Mouse (Mus musculus): ENCODE results near the gene Syngr4. TPM values are rescaled to one million over a fixed set of nuclear protein-coding genes. Genes with fewer than 3 reads are reported as not detected.
"Not testable (repeated sequence)": the region's sequence is repeated elsewhere in the genome, so short reads cannot be mapped to it uniquely, and the experiment has no call there.

The Syngr4 gene
- 0.27 TPM in 1 of 2 replicates, not detected in the other for total RNA-seq (2014; rRNA removed; ENCODE audit: low replicate concordance)
- polyA plus RNA-seq (2015; fragmentation: Nextera tagmentation; extraction: Ambion mirVana): 0.58 and 0.71 TPM in 2 replicates

DNA sequence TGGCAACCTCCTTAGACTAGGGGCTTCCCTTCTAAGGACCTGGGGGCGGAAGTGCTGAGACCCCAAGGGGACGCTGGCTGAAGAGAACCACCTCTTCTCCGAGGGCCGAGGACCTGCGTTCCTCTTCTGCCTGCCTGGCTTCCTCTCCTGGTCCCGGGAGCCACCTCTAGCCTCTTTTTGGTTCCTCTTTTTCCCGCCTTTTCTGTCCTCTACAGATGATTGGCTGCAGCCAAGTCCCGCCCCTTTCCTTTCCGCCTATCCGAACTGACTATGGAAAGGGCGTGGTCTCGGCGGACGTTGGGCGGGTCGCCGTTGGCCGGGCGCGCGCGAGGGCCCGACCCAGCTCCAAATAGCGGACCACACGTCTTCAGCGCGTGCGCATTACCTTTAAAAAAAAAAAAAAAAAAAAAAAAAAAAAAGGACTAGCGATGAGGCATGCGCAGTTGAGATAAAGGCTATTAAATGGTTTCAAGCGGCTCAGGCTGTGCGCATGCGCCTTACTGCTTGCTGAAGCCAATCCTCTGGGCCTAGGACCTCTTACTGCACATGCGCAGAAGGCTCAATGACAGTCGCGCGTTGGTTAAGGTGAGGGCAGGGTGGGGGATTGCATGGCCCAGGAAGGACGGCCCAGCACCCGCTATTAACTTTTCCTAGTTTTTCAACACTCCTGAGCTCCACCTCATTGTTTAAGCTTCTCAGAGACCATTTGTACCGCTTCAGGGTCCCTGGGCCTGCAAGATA, at the start of gene Syngr4, which contains the start of gene Tmem143:
Syngr4 (minus strand) TSS at position 198 of the 741 bp plus-strand sequence.
Tmem143 (plus strand) TSS at position 425 of the 741 bp plus-strand sequence.
- H3K4me2 ChIP-seq (ENCODE audit: low read depth, low read length): peak within 1 kb of the TSS; percentile 85
- H3K9ac ChIP-seq (replicated peaks; ENCODE audit: low read depth, low read length): peak within 1 kb of the TSS; percentile 71
- peak within 1 kb of the TSS; percentile 75 for H3K27ac ChIP-seq (ENCODE audit: low read depth)
- no peaks in the 10 kb centered on the region for H3K9me3 ChIP-seq (replicated peaks; ENCODE audit: control insufficient read depth, low read length)
- H3K27me3 ChIP-seq (ENCODE audit: control insufficient read depth, insufficient read depth, low read length): no peaks in the 10 kb centered on the region
- no peaks in the 10 kb centered on the region for H3K36me3 ChIP-seq (replicated peaks; ENCODE audit: control insufficient read depth, insufficient read depth, low read length)
- WGBS: under 1% methylated on average over 40 of the region's 40 CpGs
- DNase-seq (ENCODE audit: low spot score): peak; percentile 99
- peaks cover 9% of the 10 kb centered on the region; the same call in 1 of the 2 replicates for H3K4me1 ChIP-seq (ENCODE audit: control insufficient read depth, insufficient read depth)
- peak within 1 kb of the TSS; percentile 54 for H3K4me3 ChIP-seq (ENCODE audit: low read depth, low read length)
- no peak for TF ChIP-seq EP300 (IDR thresholded peaks at IDR 0.05; ENCODE audit: low read depth)
- TF ChIP-seq CTCF (IDR thresholded peaks at IDR 0.05; ENCODE audit: low read depth): no peak
- ATAC-seq (ENCODE audit: insufficient read depth, low read depth): peak; percentile 93

DNA sequence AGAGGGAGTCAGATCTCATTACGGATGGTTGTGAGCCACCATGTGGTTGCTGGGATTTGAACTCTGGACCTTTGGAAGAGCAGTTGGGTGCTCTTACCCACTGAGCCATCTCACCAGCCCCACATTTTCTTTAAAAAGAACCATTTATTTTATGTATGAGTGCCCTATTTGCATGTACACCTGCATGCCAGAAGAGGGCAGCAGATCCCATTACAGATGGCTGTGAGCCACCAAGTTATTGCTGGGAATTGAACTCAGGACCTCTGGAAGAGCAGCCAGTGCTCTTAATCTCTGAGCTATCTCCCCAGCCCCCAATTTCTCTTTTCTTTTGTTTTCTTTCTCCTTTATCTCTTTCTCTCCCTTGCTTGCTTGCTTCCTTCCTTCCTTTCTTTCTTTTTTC, 46.8 kb upstream of the Syngr4 start:
- not testable (repeated sequence) for H3K4me2 ChIP-seq (ENCODE audit: low read depth, low read length); H3K4me3 ChIP-seq (ENCODE audit: low read depth, low read length); H3K4me1 ChIP-seq (ENCODE audit: control insufficient read depth, insufficient read depth); H3K27ac ChIP-seq (ENCODE audit: low read depth); H3K9me3 ChIP-seq (replicated peaks; ENCODE audit: control insufficient read depth, low read length); ATAC-seq (ENCODE audit: insufficient read depth, low read depth); H3K27me3 ChIP-seq (ENCODE audit: control insufficient read depth, insufficient read depth, low read length); DNase-seq (ENCODE audit: low spot score); H3K36me3 ChIP-seq (replicated peaks; ENCODE audit: control insufficient read depth, insufficient read depth, low read length); H3K9ac ChIP-seq (replicated peaks; ENCODE audit: low read depth, low read length)
- peak; percentile 38; the same call in 1 of the 2 replicates for TF ChIP-seq CTCF (IDR thresholded peaks at IDR 0.05; ENCODE audit: low read depth)
- WGBS: 75% methylated on average over 1 of the region's 1 CpGs

DNA sequence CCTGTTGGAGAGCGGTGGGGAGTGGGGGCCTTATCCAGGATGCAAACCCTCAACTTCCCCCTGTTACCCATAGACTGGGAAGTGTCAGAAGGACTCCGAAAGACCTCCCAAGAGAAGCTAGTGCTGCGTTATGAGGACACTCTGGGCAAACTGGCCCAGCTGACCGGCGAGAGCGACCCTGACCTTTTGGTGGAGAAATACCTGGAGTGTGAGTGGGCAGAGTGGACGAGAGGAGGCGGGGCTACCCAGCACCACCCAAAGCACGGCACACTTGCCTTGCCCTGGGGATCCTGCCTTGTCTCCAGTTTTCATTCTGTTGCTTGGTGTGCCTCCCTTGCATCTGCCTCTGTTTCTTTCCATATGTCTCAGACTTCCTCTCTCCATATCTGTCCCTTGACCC, 45.5 kb upstream of the Syngr4 start:
- 77% methylated on average over 9 of the region's 9 CpGs for WGBS

DNA sequence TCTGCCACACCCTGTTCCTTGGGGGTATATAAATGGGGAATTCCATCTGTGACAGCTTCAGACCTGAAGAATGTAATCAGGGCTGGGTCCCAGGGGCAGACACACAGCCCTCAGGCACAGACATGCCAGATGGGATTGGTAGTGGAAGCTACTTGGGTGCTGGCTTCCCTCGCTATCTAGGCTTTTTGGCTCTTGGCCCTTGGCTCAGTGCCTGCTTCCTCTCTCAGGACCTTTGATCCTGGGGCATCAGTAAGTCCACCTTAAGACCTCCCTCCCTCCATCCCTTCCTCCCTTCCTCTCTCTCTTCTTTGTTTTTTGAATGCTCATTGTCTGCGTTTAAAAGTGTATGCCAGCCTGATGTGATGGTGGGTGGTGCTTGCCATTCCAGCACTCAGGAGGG, 43.3 kb upstream of the Syngr4 start:
- no peak for TF ChIP-seq CTCF (IDR thresholded peaks at IDR 0.05; ENCODE audit: low read depth)
- TF ChIP-seq EP300 (IDR thresholded peaks at IDR 0.05; ENCODE audit: low read depth): no peak
- Histone ChIP-seq H3K27me3 (ENCODE audit: control insufficient read depth, insufficient read depth, low read length) (no peaks in the 10 kb centered on the region), H3K9ac (replicated peaks; ENCODE audit: low read depth, low read length) (no peak overlapping the region), H3K4me3 (ENCODE audit: low read depth, low read length) (no peak overlapping the region), H3K27ac (ENCODE audit: low read depth) (no peak overlapping the region), H3K9me3 (replicated peaks; ENCODE audit: control insufficient read depth, low read length) (no peaks in the 10 kb centered on the region), H3K4me2 (ENCODE audit: low read depth, low read length) (no peak overlapping the region), H3K4me1 (ENCODE audit: control insufficient read depth, insufficient read depth) (no peaks in the 10 kb centered on the region), H3K36me3 (replicated peaks; ENCODE audit: control insufficient read depth, insufficient read depth, low read length) (no peaks in the 10 kb centered on the region)
- ATAC-seq (ENCODE audit: insufficient read depth, low read depth): no peak
- 47% methylated on average over 2 of the region's 2 CpGs for WGBS
- no peak for DNase-seq (ENCODE audit: low spot score)

More for the DNA sequence above, 45.5 kb upstream of the Syngr4 start:
- H3K27me3 ChIP-seq (ENCODE audit: control insufficient read depth, insufficient read depth, low read length): no peaks in the 10 kb centered on the region
- TF ChIP-seq EP300 (IDR thresholded peaks at IDR 0.05; ENCODE audit: low read depth): no peak
- no peak for TF ChIP-seq CTCF (IDR thresholded peaks at IDR 0.05; ENCODE audit: low read depth)
- DNase-seq (ENCODE audit: low spot score) (no peak), ATAC-seq (ENCODE audit: insufficient read depth, low read depth) (no peak)
- no peak overlapping the region for H3K9ac ChIP-seq (replicated peaks; ENCODE audit: low read depth, low read length)
- no peaks in the 10 kb centered on the region for H3K9me3 ChIP-seq (replicated peaks; ENCODE audit: control insufficient read depth, low read length)
- no peak overlapping the region for H3K4me2 ChIP-seq (ENCODE audit: low read depth, low read length)
- H3K4me3 ChIP-seq (ENCODE audit: low read depth, low read length): no peak overlapping the region
- H3K4me1 ChIP-seq (ENCODE audit: control insufficient read depth, insufficient read depth): no peaks in the 10 kb centered on the region
- H3K36me3 ChIP-seq (replicated peaks; ENCODE audit: control insufficient read depth, insufficient read depth, low read length): no peaks in the 10 kb centered on the region
- no peak overlapping the region for H3K27ac ChIP-seq (ENCODE audit: low read depth)

DNA sequence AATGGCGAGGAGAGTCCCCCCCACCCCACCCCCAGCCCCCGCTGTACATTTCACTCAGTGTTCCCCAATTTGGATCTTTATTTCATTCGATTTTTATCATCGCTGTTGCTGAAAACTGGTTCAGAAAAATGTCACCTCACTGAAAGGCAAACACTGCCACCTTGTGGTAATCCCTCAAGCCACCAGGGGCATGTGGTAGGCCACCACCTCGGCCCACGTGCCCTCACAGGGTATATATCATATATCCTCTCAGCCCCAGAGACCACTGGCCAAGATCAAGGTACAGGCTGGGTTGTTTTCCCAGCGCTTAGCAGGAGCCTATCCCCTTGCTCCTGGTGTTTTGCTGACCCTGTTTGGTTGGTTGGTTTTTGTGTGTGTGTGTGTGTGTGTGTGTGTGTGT, 38.6 kb upstream of the Syngr4 start:
- no peak overlapping the region for H3K4me3 ChIP-seq (ENCODE audit: low read depth, low read length)
- H3K27ac ChIP-seq (ENCODE audit: low read depth): no peak overlapping the region
- H3K9me3 ChIP-seq (replicated peaks; ENCODE audit: control insufficient read depth, low read length): no peaks in the 10 kb centered on the region; the same call in 1 of the 2 replicates
- no peaks in the 10 kb centered on the region for H3K4me1 ChIP-seq (ENCODE audit: control insufficient read depth, insufficient read depth)
- H3K36me3 ChIP-seq (replicated peaks; ENCODE audit: control insufficient read depth, insufficient read depth, low read length): no peaks in the 10 kb centered on the region
- H3K27me3 ChIP-seq (ENCODE audit: control insufficient read depth, insufficient read depth, low read length): no peaks in the 10 kb centered on the region
- H3K4me2 ChIP-seq (ENCODE audit: low read depth, low read length): no peak overlapping the region
- ATAC-seq (ENCODE audit: insufficient read depth, low read depth) (0 out of 2 replicates have a peak, but pooled peaks have one; percentile 41), DNase-seq (ENCODE audit: low spot score) (no peak)
- no peak overlapping the region for H3K9ac ChIP-seq (replicated peaks; ENCODE audit: low read depth, low read length)
- 19% methylated on average over 7 of the region's 7 CpGs for WGBS
- TF ChIP-seq EP300 (IDR thresholded peaks at IDR 0.05; ENCODE audit: low read depth) (no peak), CTCF (IDR thresholded peaks at IDR 0.05; ENCODE audit: low read depth) (peak; percentile 78)

DNA sequence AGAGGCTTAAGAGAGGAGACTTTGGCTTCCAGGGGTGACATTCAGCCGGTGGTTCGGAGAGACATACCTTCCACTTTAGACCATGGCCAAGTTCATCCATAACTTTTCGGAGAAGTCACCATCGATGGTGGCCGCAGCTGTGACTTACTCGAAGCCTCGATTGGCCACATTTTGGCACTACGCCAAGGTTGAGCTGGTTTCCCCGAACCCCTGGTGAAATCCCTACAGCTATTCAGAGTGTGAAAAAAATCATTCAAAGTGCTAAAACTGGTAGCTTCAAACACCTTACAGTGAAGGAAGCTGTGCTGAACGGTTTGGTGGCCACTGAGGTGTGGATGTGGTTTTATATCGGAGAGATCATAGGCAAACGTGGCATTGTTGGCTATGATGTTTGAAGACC, 37.3 kb upstream of the Syngr4 start:
- WGBS: 83% methylated on average over 12 of the region's 12 CpGs
- H3K4me3 ChIP-seq (ENCODE audit: low read depth, low read length); ATAC-seq (ENCODE audit: insufficient read depth, low read depth): not testable (repeated sequence)

More for the DNA sequence above, 37.3 kb upstream of the Syngr4 start:
- not testable (repeated sequence) for H3K27ac ChIP-seq (ENCODE audit: low read depth); H3K9ac ChIP-seq (replicated peaks; ENCODE audit: low read depth, low read length); H3K4me1 ChIP-seq (ENCODE audit: control insufficient read depth, insufficient read depth); H3K36me3 ChIP-seq (replicated peaks; ENCODE audit: control insufficient read depth, insufficient read depth, low read length); H3K9me3 ChIP-seq (replicated peaks; ENCODE audit: control insufficient read depth, low read length); H3K27me3 ChIP-seq (ENCODE audit: control insufficient read depth, insufficient read depth, low read length); H3K4me2 ChIP-seq (ENCODE audit: low read depth, low read length); DNase-seq (ENCODE audit: low spot score)

Data from heart, postnatal 0 days (tissue).